Mouse (Mus musculus): ENCODE measurements around the gene Mdga1. TPM values are rescaled to one million over a fixed set of nuclear protein-coding genes. Genes with fewer than 3 reads are reported as not detected.

The Mdga1 gene
- total RNA-seq (2021) = 10 to 100 TPM; 27.8 to 32.7 TPM
- long read RNA-seq, experiment 1, full-length matches to known transcripts = 10 of 29 reads
- long read RNA-seq, experiment 1, partial matches to known transcripts = 6 of 29 reads
- long read RNA-seq, experiment 1, other reads (novel, unspliced or antisense) = 13 of 29 reads
- long read RNA-seq, experiment 2, full-length matches to known transcripts = 11 of 29 reads
- long read RNA-seq, experiment 2, partial matches to known transcripts = 8 of 29 reads
- long read RNA-seq, experiment 2, other reads (novel, unspliced or antisense) = 10 of 29 reads

DNA sequence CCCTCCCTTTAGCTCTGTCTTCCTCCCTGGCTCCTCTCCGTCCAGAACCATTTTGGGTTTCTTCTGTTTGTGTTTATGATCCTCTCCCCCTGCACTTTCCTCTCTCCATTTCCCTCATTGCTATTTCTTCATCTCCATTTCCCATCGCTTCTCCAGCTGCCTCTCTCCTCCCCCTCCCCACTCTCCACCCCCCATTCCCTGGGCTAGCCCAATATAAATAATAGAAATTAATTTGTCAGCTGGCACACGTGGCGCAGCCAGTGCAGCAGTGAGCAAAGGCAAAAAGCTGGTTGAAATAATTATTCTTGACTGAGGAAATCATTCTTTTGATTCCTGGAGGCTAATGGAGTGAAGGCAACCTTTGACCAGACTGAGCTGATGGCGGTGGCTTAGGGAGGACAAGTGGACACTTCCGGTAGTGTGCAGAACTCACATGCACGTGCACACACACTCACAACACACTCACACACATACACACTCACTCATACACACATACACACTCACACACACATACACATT, at the start of gene Mdga1:
Gene Mdga1 (minus strand): TSS at position 51 of the 519 bp plus-strand sequence.
- intact Hi-C loops (cut with DNase I) = no loop called here
- no peak for TF ChIP-seq CTCF (IDR thresholded peaks at IDR 0.05)
- no peak within 1 kb of the TSS for H3K27ac ChIP-seq
- no peak within 1 kb of the TSS for H3K4me3 ChIP-seq
- no peak for DNase-seq (ENCODE audit: extremely low spot score in 1 of 2, low spot score in 2 of 2)

DNA sequence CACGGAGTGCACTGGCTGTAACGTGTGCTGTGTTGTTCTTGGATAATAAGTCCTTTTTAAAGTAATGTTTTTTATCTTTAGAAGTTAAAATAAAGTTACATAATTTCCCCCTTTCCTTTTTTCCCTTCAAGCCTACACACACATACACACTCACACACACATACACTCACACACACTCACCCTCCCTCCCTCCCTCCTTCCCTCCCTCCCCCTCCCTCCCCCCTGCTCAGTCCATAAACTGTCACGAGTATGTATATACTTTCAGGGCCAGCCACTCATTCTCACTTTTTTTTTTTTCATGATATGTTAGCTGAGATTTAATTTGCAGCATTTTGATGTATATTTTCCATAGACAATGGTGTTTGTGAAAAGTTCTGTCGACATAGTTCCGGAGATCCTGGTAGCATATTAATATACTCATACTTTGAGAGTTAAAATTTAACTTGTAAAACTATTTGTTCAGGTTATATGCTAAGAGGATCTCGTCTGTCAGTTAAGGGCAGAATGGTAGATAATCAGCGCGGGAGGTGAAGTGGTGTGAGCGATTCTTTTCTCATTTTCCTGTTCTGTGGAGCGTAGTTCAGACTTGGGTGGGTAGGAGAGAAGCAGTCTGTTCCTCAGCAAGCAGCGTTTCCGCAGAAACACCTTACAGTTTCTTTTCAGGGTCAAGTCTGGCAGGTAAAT, 49.2 kb upstream of the Mdga1 start:
- intact Hi-C loops (cut with DNase I) = no loop called here
- H3K4me3 ChIP-seq = no peak overlapping the region
- no peak overlapping the region for H3K27ac ChIP-seq
- no peak for DNase-seq (ENCODE audit: extremely low spot score in 1 of 2, low spot score in 2 of 2)
- TF ChIP-seq CTCF (IDR thresholded peaks at IDR 0.05) = no peak

DNA sequence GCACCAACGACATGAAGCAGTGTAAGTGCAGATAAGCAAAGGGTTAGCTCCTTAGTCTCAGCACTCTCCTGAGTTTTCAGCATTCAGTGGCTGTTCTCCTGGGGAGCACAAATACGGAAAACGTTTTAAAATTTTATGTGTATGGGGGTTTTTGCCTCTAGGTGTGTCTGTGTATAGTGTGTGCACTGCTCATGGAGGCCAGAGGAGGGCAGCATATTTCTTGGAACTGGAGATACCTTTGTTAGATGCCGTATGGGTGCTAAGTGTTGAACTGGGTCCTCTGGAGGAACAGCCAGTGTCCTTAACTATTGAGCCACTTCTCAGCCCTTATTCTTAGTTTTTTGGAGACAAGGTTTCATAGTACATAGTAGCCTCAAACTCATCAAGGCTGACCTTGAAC, 44.8 kb upstream of the Mdga1 start:
- H3K4me3 ChIP-seq = no peak overlapping the region
- H3K27ac ChIP-seq = no peak overlapping the region
- DNase-seq (ENCODE audit: extremely low spot score in 1 of 2, low spot score in 2 of 2) = no peak
- intact Hi-C loops (cut with DNase I) = no loop called here
- TF ChIP-seq CTCF (IDR thresholded peaks at IDR 0.05) = peak; percentile 14

DNA sequence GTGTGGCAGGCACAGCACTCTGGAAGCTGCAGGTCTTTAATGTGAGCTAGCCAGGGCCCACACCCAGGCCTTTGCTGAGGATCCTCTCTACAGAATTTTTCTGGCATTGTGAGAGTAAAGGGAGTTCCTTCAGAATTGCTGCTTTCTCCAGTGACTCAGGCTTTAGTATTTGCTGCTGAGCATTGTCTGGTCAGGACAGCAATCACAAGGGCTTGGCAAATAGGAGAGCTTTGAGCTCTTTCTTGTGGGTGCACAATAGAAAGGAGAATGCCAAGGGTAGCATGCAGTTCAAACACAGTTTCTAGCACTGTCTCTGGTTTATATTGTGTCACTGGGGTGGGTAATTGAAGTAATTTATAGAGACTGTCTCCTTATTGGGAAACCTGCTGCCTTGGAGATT, 38.5 kb upstream of the Mdga1 start:
- TF ChIP-seq CTCF (IDR thresholded peaks at IDR 0.05) = no peak
- intact Hi-C loops (cut with DNase I) = loop anchor here (5.0 to 10.0 kb wide), 4 partner anchors 99 to 566 kb away; partner anchors contain the start of gene Btbd9
- no peak overlapping the region for H3K4me3 ChIP-seq
- no peak for DNase-seq (ENCODE audit: extremely low spot score in 1 of 2, low spot score in 2 of 2)
- H3K27ac ChIP-seq = no peak overlapping the region; the same call in 1 of the 2 replicates

DNA sequence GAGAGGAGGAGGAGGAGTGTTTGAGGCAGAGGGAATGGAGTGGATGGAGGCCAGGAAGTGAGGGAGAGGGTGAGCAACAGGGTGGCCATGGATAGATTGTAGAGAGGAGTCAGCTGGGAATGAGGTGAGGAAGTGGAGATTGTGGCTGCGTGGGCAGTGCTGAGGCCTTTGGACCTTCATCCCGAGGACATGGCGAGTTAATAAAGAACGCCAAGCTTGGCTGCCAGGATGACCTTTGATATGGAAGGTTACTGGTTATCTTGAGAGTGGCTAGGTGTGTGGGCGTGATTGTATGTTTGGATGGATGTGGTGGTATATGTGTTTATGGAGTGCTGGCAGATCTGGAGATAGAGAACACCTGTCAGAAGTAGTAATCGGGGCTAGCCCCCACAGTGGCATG, 38.0 kb upstream of the Mdga1 start:
- H3K27ac ChIP-seq = no peak overlapping the region; the same call in 1 of the 2 replicates
- intact Hi-C loops (cut with DNase I) = loop anchor here (5.0 to 10.0 kb wide), 4 partner anchors 99 to 567 kb away; partner anchors contain the start of gene Btbd9
- TF ChIP-seq CTCF (IDR thresholded peaks at IDR 0.05) = no peak
- no peak overlapping the region for H3K4me3 ChIP-seq
- DNase-seq (ENCODE audit: extremely low spot score in 1 of 2, low spot score in 2 of 2) = no peak

DNA sequence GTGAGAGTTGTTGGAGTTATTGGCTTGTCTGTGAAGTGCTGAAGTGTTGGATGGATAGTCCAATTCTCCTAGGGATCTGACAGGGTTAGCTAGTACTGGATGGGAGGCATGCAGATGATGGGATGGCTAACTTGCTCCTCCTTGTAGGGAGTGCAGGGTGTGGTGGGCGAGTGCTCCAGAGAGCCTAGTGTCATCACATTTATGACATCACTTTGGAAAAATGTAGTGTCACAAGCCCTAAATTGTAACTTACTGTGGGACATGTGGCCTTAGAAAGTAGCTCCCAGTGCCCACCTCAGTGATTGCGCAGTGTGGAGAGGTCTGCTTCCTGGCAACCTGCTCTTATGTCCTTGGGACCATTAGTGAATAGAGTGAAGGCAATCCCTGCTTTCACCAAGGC, 37.0 kb upstream of the Mdga1 start:
- intact Hi-C loops (cut with DNase I) = loop anchor here (5.0 to 10.0 kb wide), 4 partner anchors 100 to 568 kb away; partner anchors contain the start of gene Btbd9
- no peak for TF ChIP-seq CTCF (IDR thresholded peaks at IDR 0.05)
- H3K27ac ChIP-seq = no peak overlapping the region
- H3K4me3 ChIP-seq = peak overlapping the region; percentile 9; the same call in 1 of the 2 replicates
- DNase-seq (ENCODE audit: extremely low spot score in 1 of 2, low spot score in 2 of 2) = no peak

DNA sequence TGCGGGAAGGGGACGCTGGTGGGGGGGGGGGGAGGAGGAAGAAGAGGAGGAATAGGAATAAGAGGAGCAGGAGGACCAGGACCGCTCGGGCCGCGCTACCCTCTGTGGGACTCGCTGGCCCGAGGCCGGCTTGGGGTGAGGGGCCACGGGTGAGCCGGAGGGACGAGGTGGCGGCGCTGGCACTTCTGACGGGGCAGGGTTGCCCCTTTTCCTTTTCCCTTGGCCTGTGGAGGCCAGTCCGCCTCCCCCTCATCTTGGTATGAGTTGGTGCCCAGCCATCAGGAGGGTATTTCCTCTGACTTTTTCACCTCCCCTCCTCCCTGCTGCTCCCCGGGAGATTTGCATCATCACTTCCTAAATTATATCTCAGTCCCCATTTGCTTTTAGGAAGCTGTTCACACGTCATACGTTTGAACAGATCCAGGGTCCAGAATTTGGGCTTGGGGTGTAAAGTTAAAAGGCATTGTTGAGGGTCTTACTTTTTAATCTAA, 35.6 kb upstream of the Mdga1 start:
- Histone ChIP-seq H3K4me3 (peak overlapping the region; percentile 65), H3K27ac (peak overlapping the region; percentile 98)
- intact Hi-C loops (cut with DNase I) = loop anchor here (5.0 to 10.0 kb wide), 4 partner anchors 102 to 569 kb away; partner anchors contain the start of gene Btbd9
- DNase-seq (ENCODE audit: extremely low spot score in 1 of 2, low spot score in 2 of 2) = peak in 1 of 2 experiments; percentile 19
- TF ChIP-seq CTCF (IDR thresholded peaks at IDR 0.05) = no peak

DNA sequence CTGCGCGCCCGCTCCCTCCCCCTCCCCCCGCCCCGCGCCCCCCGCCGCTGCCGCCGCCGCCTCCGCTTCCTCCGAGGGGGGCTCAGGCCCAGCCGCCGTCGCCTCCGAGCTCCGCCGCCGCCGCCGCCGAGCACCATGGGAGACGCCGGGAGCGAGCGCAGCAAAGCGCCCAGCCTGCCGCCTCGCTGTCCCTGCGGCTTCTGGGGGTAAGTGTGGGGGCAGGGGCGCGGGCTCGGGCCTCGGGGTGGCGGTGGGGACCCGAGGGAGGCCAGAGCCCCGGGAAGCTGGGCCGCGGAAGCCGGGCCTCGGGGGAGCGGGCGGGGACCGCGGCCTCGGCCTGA, 35.2 kb upstream of the Mdga1 start:
- Histone ChIP-seq H3K27ac (peak overlapping the region; percentile 98), H3K4me3 (peak overlapping the region; percentile 65)
- intact Hi-C loops (cut with DNase I) = loop anchor here (5.0 to 10.0 kb wide), 4 partner anchors 102 to 570 kb away; partner anchors contain the start of gene Btbd9
- no peak for DNase-seq (ENCODE audit: extremely low spot score in 1 of 2, low spot score in 2 of 2)
- TF ChIP-seq CTCF (IDR thresholded peaks at IDR 0.05) = no peak

DNA sequence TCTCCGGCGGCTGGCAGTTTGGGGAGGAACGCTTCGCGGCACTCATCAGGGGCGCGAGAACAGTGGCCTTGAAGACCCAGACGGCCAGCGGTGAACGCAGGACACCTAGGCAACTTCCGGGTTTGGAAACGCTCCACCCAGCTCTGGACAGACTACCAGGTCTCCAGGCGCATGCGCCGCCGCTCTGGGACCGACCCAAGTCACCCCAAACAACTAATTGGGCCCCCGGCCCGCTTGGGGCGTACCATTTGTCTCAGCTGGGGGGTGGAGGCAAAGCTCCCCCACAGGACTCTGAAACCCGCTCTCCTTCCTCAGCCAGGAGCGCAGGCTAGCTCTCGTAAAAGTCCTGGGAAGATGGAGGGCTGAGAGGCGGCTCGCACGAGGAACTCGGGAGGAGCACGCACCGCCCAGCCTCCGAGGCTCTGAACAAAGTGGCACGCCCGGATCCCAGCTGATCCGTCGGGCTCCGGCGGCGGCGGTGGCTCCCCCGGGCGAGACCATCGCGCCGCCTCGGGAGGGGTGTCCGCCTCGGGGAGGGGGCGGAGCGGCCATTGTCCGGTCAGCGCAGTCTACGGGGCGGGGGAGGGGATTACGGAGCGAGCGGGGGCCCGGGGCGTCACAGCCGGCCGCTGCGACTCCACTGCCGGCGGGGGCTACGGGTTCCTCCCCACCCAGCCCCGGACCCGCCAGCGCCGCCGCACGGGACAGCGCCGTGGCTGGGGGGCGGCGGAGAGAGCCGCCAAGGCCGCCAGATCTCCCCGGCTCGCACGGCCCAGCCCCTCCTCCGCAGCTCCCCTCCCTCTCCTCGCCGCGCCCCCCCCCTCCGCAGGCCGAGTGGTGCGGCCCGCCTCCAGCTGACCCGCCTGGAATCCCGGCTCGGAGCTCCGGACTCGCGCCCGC, 34.6 kb upstream of the Mdga1 start, which contains the start of gene Zfand3:
Gene Zfand3 (plus strand): TSS at position 531 of the 900 bp plus-strand sequence.
- Histone ChIP-seq H3K27ac (peak within 1 kb of the TSS; percentile 98), H3K4me3 (peak within 1 kb of the TSS; percentile 65)
- intact Hi-C loops (cut with DNase I) = loop anchor here (5.0 to 10.0 kb wide), 4 partner anchors 103 to 570 kb away; partner anchors contain the start of gene Btbd9
- no peak for TF ChIP-seq CTCF (IDR thresholded peaks at IDR 0.05)
- peak; percentile 92 to 95 for DNase-seq (ENCODE audit: extremely low spot score in 1 of 2, low spot score in 2 of 2)

DNA sequence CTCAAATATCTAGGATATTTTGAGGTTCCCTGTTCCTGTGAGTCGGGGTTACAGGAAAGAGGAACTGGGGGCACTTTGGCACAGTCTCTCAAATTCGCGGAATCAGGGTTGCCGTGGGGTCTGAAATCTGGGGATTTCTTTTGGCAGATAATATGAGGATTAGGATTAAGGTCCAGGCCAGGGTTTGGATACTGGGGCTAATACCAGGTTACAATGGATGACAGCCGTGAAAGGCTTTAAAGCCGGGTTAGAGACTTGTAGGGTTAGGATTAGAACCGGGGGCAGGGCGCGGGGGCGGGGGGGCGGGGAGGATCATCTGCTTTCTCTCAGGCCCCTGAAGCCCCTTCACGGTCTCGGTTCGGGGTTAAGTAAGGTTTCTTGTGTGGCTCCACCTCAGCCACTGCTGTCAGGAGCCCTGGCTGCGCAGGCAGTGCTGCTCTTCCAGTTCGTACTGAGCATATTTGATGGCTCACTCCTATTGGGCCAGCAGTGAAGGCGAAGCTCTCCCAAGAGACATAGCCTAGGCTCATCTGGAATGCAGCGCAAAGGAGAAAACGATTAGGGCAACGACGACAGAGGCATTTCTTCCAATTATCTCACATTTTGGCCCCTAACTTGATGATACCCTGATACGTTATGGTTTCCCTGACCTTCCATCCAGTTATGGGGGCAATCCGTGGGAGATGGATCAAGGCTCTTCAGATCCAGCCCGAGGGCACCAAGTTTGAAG, 28.8 kb upstream of the Mdga1 start:
- no peak overlapping the region for H3K4me3 ChIP-seq
- no peak for DNase-seq (ENCODE audit: extremely low spot score in 1 of 2, low spot score in 2 of 2)
- no peak for TF ChIP-seq CTCF (IDR thresholded peaks at IDR 0.05)
- no peak overlapping the region for H3K27ac ChIP-seq
- intact Hi-C loops (cut with DNase I) = no loop called here
